Mouse (Mus musculus) liver, embryonic 14.5 days (tissue): ENCODE results near the gene Sbf2.

Experiments
- CTCF ChIP-seq: IDR thresholded peaks from 2 replicates; pipeline ENCODE4 v1.5.1; 2016; ENCODE audit warnings: antibody characterized with exemption, low read depth, control low read depth
- EP300 ChIP-seq: IDR thresholded peaks from 2 replicates; pipeline ENCODE4 v1.6.1; 2016; ENCODE audit warnings: antibody characterized with exemption, low read depth

GRCm38 (mm10) chr7:110584159-110584558 lies 30.6 kb downstream of the Sbf2 start:
- TF ChIP-seq CTCF = no peak
- no peak for TF ChIP-seq EP300
